Mouse (Mus musculus) forebrain, embryonic 11.5 days (tissue): ENCODE measurements around the gene Peli2. TPM values are rescaled to one million over a fixed set of nuclear protein-coding genes. Genes with fewer than 3 reads are reported as not detected.

Experiments
- ATAC-seq: fragments of 200-750 bp; cut with Nextera tagmentation; replicated peaks from 2 replicates; pipeline ENCODE4 v1.8.0; 2017; ENCODE audit warnings: moderate TSS enrichment; ENCODE audit not compliant: low FRiP score
- DNase-seq: peaks from one replicate; pipeline ENCODE4 v3.0.0-alpha.2; 2017; ENCODE audit warnings: low spot score
- H3K27ac ChIP-seq: fragments of 300-500 bp; sonication (generic); 2 replicates; pipeline ENCODE4 v1.5.1; 2014; ENCODE audit warnings: low read depth, low read length
- H3K27me3 ChIP-seq: fragments of 300-500 bp; sonication (generic); 2 replicates; pipeline ENCODE4 v1.6.1; 2014; ENCODE audit warnings: mild to moderate bottlenecking, low read length, mixed read lengths; ENCODE audit not compliant: control insufficient read depth, insufficient read depth
- H3K36me3 ChIP-seq: fragments of 300-500 bp; sonication (generic); 2 replicates; pipeline ENCODE4 v1.6.1; 2014; ENCODE audit warnings: mild to moderate bottlenecking, low read length, moderate library complexity, mixed read lengths; ENCODE audit not compliant: control insufficient read depth, insufficient read depth
- H3K4me1 ChIP-seq: fragments of 300-500 bp; sonication (generic); replicated peaks from 2 replicates; pipeline ENCODE4 v1.6.1; 2014; ENCODE audit warnings: low read length, mixed read lengths; ENCODE audit not compliant: control insufficient read depth, insufficient read depth
- H3K4me2 ChIP-seq: fragments of 300-500 bp; sonication (generic); 2 replicates; pipeline ENCODE4 v1.6.1; 2014; ENCODE audit warnings: low read depth, mild to moderate bottlenecking, low read length, moderate library complexity, mixed read lengths; ENCODE audit not compliant: severe bottlenecking
- H3K4me3 ChIP-seq: fragments of 300-500 bp; sonication (generic); 2 replicates; pipeline ENCODE4 v1.5.1; 2014; ENCODE audit warnings: low read depth, low read length
- H3K9ac ChIP-seq: fragments of 300-500 bp; sonication (generic); 2 replicates; pipeline ENCODE4 v1.6.1; 2014; ENCODE audit warnings: low read length
- H3K9me3 ChIP-seq: fragments of 300-500 bp; sonication (generic); 2 replicates; pipeline ENCODE4 v1.6.1; 2016; ENCODE audit warnings: low read length, mixed read lengths; ENCODE audit not compliant: control insufficient read depth
- WGBS: fragments of 180-500 bp; shearing (Covaris S2); extraction: QIAGEN DNeasy Blood & Tissue Kit; methylation state at CpG from one replicate; pipeline ENCODE4 v1.1.7; 2014; 5-methylcytosine and 5-hydroxymethylcytosine counted together
- polyA plus RNA-seq: library from polyadenylated mRNA; unstranded; fragments of >200 nt; fragmentation: Nextera tagmentation; extraction: Ambion mirVana; gene quantifications from 2 replicates; pipeline ENCODE4 v1.2.1, GENCODE M21; 2014

The Peli2 gene
- polyA plus RNA-seq, 1 experiment from 2014 or later, result 8.6 TPM

- 69% methylated on average over 8 of the region's 8 CpGs for WGBS
- Histone ChIP-seq H3K27me3 (no peaks in the 10 kb centered on the region), H3K9ac (no peak overlapping the region), H3K36me3 (no peaks in the 10 kb centered on the region; the same call in 1 of the 2 replicates), H3K4me3 (no peak overlapping the region), H3K27ac (no peak overlapping the region), H3K4me2 (no peak overlapping the region), H3K4me1 (no peaks in the 10 kb centered on the region), H3K9me3 (no peaks in the 10 kb centered on the region)
- DNase-seq (no peak), ATAC-seq (no peak)
Measured at GRCm38 (mm10) chr14:48164917-48165316, 44.3 kb downstream of the Peli2 start.

GRCm38 (mm10) chr14:48166396-48166795 is 45.8 kb downstream of the Peli2 start:
- H3K4me3 ChIP-seq, result no peak overlapping the region
- DNase-seq (no peak), ATAC-seq (no peak)
- H3K9me3 ChIP-seq, result no peaks in the 10 kb centered on the region
- H3K4me1 ChIP-seq, result peaks cover 2% of the 10 kb centered on the region; the same call in 1 of the 2 replicates
- H3K27ac ChIP-seq, result no peak overlapping the region
- no peak overlapping the region for H3K9ac ChIP-seq
- H3K36me3 ChIP-seq, result no peaks in the 10 kb centered on the region
- no peaks in the 10 kb centered on the region for H3K27me3 ChIP-seq
- WGBS, result 90% methylated on average over 9 of the region's 9 CpGs
- H3K4me2 ChIP-seq, result no peak overlapping the region

GRCm38 (mm10) chr14:48167020-48167419 is 46.4 kb downstream of the Peli2 start:
- Histone ChIP-seq H3K27me3 (no peaks in the 10 kb centered on the region), H3K4me3 (no peak overlapping the region), H3K4me1 (peaks cover 6% of the 10 kb centered on the region; the same call in 1 of the 2 replicates), H3K4me2 (no peak overlapping the region), H3K9ac (no peak overlapping the region), H3K9me3 (no peaks in the 10 kb centered on the region), H3K27ac (no peak overlapping the region), H3K36me3 (no peaks in the 10 kb centered on the region)
- 70% methylated on average over 3 of the region's 3 CpGs for WGBS
- DNase-seq (no peak), ATAC-seq (no peak)

- 89% methylated on average over 6 of the region's 6 CpGs for WGBS
Measured at GRCm38 (mm10) chr14:48168116-48168515, 47.5 kb downstream of the Peli2 start.

GRCm38 (mm10) chr14:48169970-48170369 is 49.3 kb downstream of the Peli2 start:
- WGBS, result 53% methylated on average over 7 of the region's 7 CpGs
- H3K27me3 ChIP-seq, result no peaks in the 10 kb centered on the region

More at GRCm38 (mm10) chr14:48168116-48168515, 47.5 kb downstream of the Peli2 start:
- no peak for DNase-seq
- Histone ChIP-seq H3K4me3 (no peak overlapping the region), H3K4me1 (peaks cover 7% of the 10 kb centered on the region; the same call in 1 of the 2 replicates), H3K36me3 (no peaks in the 10 kb centered on the region), H3K27ac (no peak overlapping the region), H3K9me3 (no peaks in the 10 kb centered on the region), H3K9ac (no peak overlapping the region), H3K4me2 (no peak overlapping the region), H3K27me3 (no peaks in the 10 kb centered on the region)
- no peak for ATAC-seq

GRCm38 (mm10) chr14:48171268-48171667 is 50.6 kb downstream of the Peli2 start:
- Histone ChIP-seq H3K4me1 (peaks cover 7% of the 10 kb centered on the region; the same call in 1 of the 2 replicates), H3K9me3 (no peaks in the 10 kb centered on the region), H3K36me3 (no peaks in the 10 kb centered on the region), H3K27ac (no peak overlapping the region), H3K27me3 (no peaks in the 10 kb centered on the region), H3K9ac (no peak overlapping the region), H3K4me2 (no peak overlapping the region), H3K4me3 (no peak overlapping the region)
- DNase-seq (no peak), ATAC-seq (no peak)
- WGBS, result 37% methylated on average over 12 of the region's 12 CpGs

More at GRCm38 (mm10) chr14:48169970-48170369, 49.3 kb downstream of the Peli2 start:
- Histone ChIP-seq H3K4me1 (peaks cover 7% of the 10 kb centered on the region; the same call in 1 of the 2 replicates), H3K36me3 (no peaks in the 10 kb centered on the region), H3K9ac (no peak overlapping the region), H3K4me2 (no peak overlapping the region), H3K27ac (no peak overlapping the region), H3K9me3 (no peaks in the 10 kb centered on the region), H3K4me3 (no peak overlapping the region)
- peak; percentile 85 for DNase-seq
- no peak for ATAC-seq

GRCm38 (mm10) chr14:48172026-48172425 is 51.4 kb downstream of the Peli2 start:
- H3K36me3 ChIP-seq, result no peaks in the 10 kb centered on the region
- peaks cover 7% of the 10 kb centered on the region; the same call in 1 of the 2 replicates for H3K4me1 ChIP-seq
- ATAC-seq (no peak), DNase-seq (no peak)
- H3K9ac ChIP-seq, result no peak overlapping the region
- no peak overlapping the region for H3K4me3 ChIP-seq
- no peak overlapping the region for H3K27ac ChIP-seq
- no peaks in the 10 kb centered on the region for H3K9me3 ChIP-seq
- no peak overlapping the region for H3K4me2 ChIP-seq
- 42% methylated on average over 8 of the region's 8 CpGs for WGBS
- no peaks in the 10 kb centered on the region for H3K27me3 ChIP-seq

- no peak for ATAC-seq
Measured at GRCm38 (mm10) chr14:48172876-48173275, 52.3 kb downstream of the Peli2 start.

GRCm38 (mm10) chr14:48173840-48174239 is 53.2 kb downstream of the Peli2 start:
- DNase-seq (no peak), ATAC-seq (no peak)
- Histone ChIP-seq H3K27ac (no peak overlapping the region), H3K4me2 (no peak overlapping the region), H3K27me3 (no peaks in the 10 kb centered on the region), H3K9me3 (no peaks in the 10 kb centered on the region), H3K4me3 (no peak overlapping the region), H3K9ac (no peak overlapping the region), H3K36me3 (no peaks in the 10 kb centered on the region), H3K4me1 (peaks cover 7% of the 10 kb centered on the region; the same call in 1 of the 2 replicates)
- 92% methylated on average over 9 of the region's 9 CpGs for WGBS

More at GRCm38 (mm10) chr14:48172876-48173275, 52.3 kb downstream of the Peli2 start:
- DNase-seq, result no peak
- 97% methylated on average over 8 of the region's 8 CpGs for WGBS
- Histone ChIP-seq H3K4me3 (no peak overlapping the region), H3K27ac (no peak overlapping the region), H3K4me2 (no peak overlapping the region), H3K9ac (no peak overlapping the region), H3K9me3 (no peaks in the 10 kb centered on the region), H3K27me3 (no peaks in the 10 kb centered on the region), H3K36me3 (no peaks in the 10 kb centered on the region), H3K4me1 (peaks cover 7% of the 10 kb centered on the region; the same call in 1 of the 2 replicates)
